Mouse (Mus musculus) limb, embryonic 14.5 days (tissue): ENCODE data around the gene Thbs1. TPM values are rescaled to one million over a fixed set of nuclear protein-coding genes. Genes with fewer than 3 reads are reported as not detected.

Experiments used
- ATAC-seq: fragments of 200-750 bp; cut with Nextera tagmentation; 2 replicates; pipeline ENCODE4 v1.8.0; 2017; ENCODE audit warnings: low read depth, moderate number of reproducible peaks, moderate TSS enrichment; ENCODE audit not compliant: low FRiP score
- DNase-seq: peaks from one replicate; pipeline ENCODE4 v3.0.0-alpha.2; 2015; ENCODE audit warnings: low spot score
- H3K27ac ChIP-seq: fragments of 300-500 bp; sonication (generic); replicated peaks from 2 replicates; pipeline ENCODE4 v1.5.1; 2014; ENCODE audit warnings: low read depth, mild to moderate bottlenecking, low read length, moderate library complexity, mixed read lengths
- H3K27me3 ChIP-seq: fragments of 300-500 bp; sonication (generic); 2 replicates; pipeline ENCODE4 v1.6.1; 2014; ENCODE audit warnings: low read length, mixed read lengths; ENCODE audit not compliant: control insufficient read depth, insufficient read depth
- H3K36me3 ChIP-seq: fragments of 300-500 bp; sonication (generic); 2 replicates; pipeline ENCODE4 v1.6.1; 2014; ENCODE audit warnings: mild to moderate bottlenecking, low read length, moderate library complexity, mixed read lengths; ENCODE audit not compliant: control insufficient read depth, insufficient read depth
- H3K4me1 ChIP-seq: fragments of 300-500 bp; sonication (generic); 2 replicates; pipeline ENCODE4 v1.6.1; 2014; ENCODE audit warnings: antibody characterized with exemption, low read length, mixed read lengths; ENCODE audit not compliant: control insufficient read depth, insufficient read depth
- H3K4me2 ChIP-seq: fragments of 300-500 bp; sonication (generic); replicated peaks from 2 replicates; pipeline ENCODE4 v1.6.1; 2014; ENCODE audit warnings: low read depth, mild to moderate bottlenecking, low read length, moderate library complexity; ENCODE audit not compliant: severe bottlenecking
- H3K4me3 ChIP-seq: fragments of 300-500 bp; sonication (generic); replicated peaks from 2 replicates; pipeline ENCODE4 v1.5.1; 2014; ENCODE audit warnings: low read length
- H3K9ac ChIP-seq: fragments of 300-500 bp; sonication (generic); 2 replicates; pipeline ENCODE4 v1.6.1; 2014; ENCODE audit warnings: mild to moderate bottlenecking, low read depth, low read length, moderate library complexity; ENCODE audit not compliant: severe bottlenecking
- H3K9me3 ChIP-seq: fragments of 300-500 bp; sonication (generic); 2 replicates; pipeline ENCODE4 v1.6.1; 2016; ENCODE audit warnings: low read length; ENCODE audit not compliant: control insufficient read depth
- POLR2A ChIP-seq: fragments of 200-500 bp; IDR thresholded peaks from 2 replicates; pipeline ENCODE4 v1.8.0; 2012; ENCODE audit warnings: inconsistent platforms, mild to moderate bottlenecking, moderate library complexity, borderline replicate concordance; ENCODE audit not compliant: insufficient read depth, insufficient read length; ENCODE audit errors: extremely low read depth
- WGBS: fragments of 180-500 bp; shearing (Covaris S2); extraction: QIAGEN DNeasy Blood & Tissue Kit; methylation state at CpG from one replicate; pipeline ENCODE4 v1.1.7; 2014; 5-methylcytosine and 5-hydroxymethylcytosine counted together
- polyA plus RNA-seq, 2 experiments: library from polyadenylated mRNA; depleted of rRNA in 1 of 2; stranded (reverse) in 1 of 2; unstranded in 1 of 2; fragments of >200 nt; fragmentation: Nextera tagmentation in 1 of 2; extraction: Ambion mirVana in 1 of 2; gene quantifications; 2 replicates each; pipeline versions ENCODE4 v1.2.1 to v1.2.3; 2012 to 2014

The Thbs1 gene
- polyA plus RNA-seq, 2 experiments, result 86.2 to 99.4 TPM

- Histone ChIP-seq H3K27ac (no peak overlapping the region), H3K27me3 (no peaks in the 10 kb centered on the region), H3K4me3 (no peak overlapping the region), H3K9ac (no peak overlapping the region), H3K36me3 (no peaks in the 10 kb centered on the region), H3K9me3 (no peaks in the 10 kb centered on the region), H3K4me1 (peaks cover 9% of the 10 kb centered on the region), H3K4me2 (no peak overlapping the region)
- no peak for TF ChIP-seq POLR2A
- no peak for DNase-seq
- no peak for ATAC-seq
- WGBS, result 71% methylated on average over 4 of the region's 4 CpGs
These were observed 36.9 kb downstream of the Thbs1 start for GRCm38 (mm10) chr2:118148321-118149142.

GRCm38 (mm10) chr2:118149855-118150563, 38.3 kb downstream of the Thbs1 start:
- no peak for TF ChIP-seq POLR2A
- 68% methylated on average over 12 of the region's 12 CpGs for WGBS
- DNase-seq, result peak; percentile 71
- H3K27ac ChIP-seq, result no peak overlapping the region
- H3K4me2 ChIP-seq, result no peak overlapping the region
- no peaks in the 10 kb centered on the region for H3K9me3 ChIP-seq
- peaks cover 9% of the 10 kb centered on the region for H3K4me1 ChIP-seq
- H3K9ac ChIP-seq, result no peak overlapping the region
- no peaks in the 10 kb centered on the region for H3K36me3 ChIP-seq
- no peak for ATAC-seq
- no peaks in the 10 kb centered on the region for H3K27me3 ChIP-seq
- H3K4me3 ChIP-seq, result no peak overlapping the region

- no peaks in the 10 kb centered on the region for H3K9me3 ChIP-seq
- no peak overlapping the region for H3K9ac ChIP-seq
- DNase-seq, result no peak
- WGBS, result 70% methylated on average over 3 of the region's 3 CpGs
- TF ChIP-seq POLR2A, result no peak
- no peak overlapping the region for H3K4me3 ChIP-seq
- ATAC-seq, result no peak
- no peak overlapping the region for H3K4me2 ChIP-seq
- no peaks in the 10 kb centered on the region for H3K27me3 ChIP-seq
- 0 out of 2 replicates have a peak overlapping the region, but pooled peaks have one; percentile 30 for H3K27ac ChIP-seq
- H3K36me3 ChIP-seq, result no peaks in the 10 kb centered on the region
- peaks cover 48% of the 10 kb centered on the region for H3K4me1 ChIP-seq
These were observed 46.4 kb downstream of the Thbs1 start for GRCm38 (mm10) chr2:118158095-118158494.

- Histone ChIP-seq H3K4me2 (no peak overlapping the region), H3K36me3 (no peaks in the 10 kb centered on the region), H3K9ac (no peak overlapping the region), H3K4me3 (no peak overlapping the region), H3K4me1 (peaks cover 52% of the 10 kb centered on the region), H3K27me3 (no peaks in the 10 kb centered on the region), H3K9me3 (no peaks in the 10 kb centered on the region), H3K27ac (no peak overlapping the region)
- DNase-seq (no peak), ATAC-seq (no peak)
- WGBS, result 16% methylated on average over 6 of the region's 6 CpGs
- no peak for TF ChIP-seq POLR2A
These were observed 47.5 kb downstream of the Thbs1 start for GRCm38 (mm10) chr2:118159126-118159525.

- no peak for ATAC-seq
- Histone ChIP-seq H3K4me3 (no peak overlapping the region), H3K4me2 (no peak overlapping the region), H3K9ac (no peak overlapping the region), H3K9me3 (no peaks in the 10 kb centered on the region), H3K36me3 (no peaks in the 10 kb centered on the region), H3K27ac (peak overlapping the region; percentile 40; the same call in 1 of the 2 replicates), H3K4me1 (peaks cover 56% of the 10 kb centered on the region), H3K27me3 (no peaks in the 10 kb centered on the region)
- no peak for DNase-seq
- WGBS, result 21% methylated on average over 6 of the region's 6 CpGs
- TF ChIP-seq POLR2A, result no peak
These were observed 48.9 kb downstream of the Thbs1 start for GRCm38 (mm10) chr2:118160547-118160946.
